Mouse (Mus musculus) hindbrain, postnatal 0 days (tissue): Measurements from ENCODE around the gene Fam92b. TPM values are rescaled to one million over a fixed set of nuclear protein-coding genes. Genes with fewer than 3 reads are reported as not detected.

ENCODE experiments used
- ATAC-seq: fragments of 200-750 bp; cut with Nextera tagmentation; 2 replicates; pipeline ENCODE4 v1.8.0; 2017; ENCODE audit warnings: mild to moderate bottlenecking, moderate TSS enrichment, moderate library complexity
- DNase-seq: peaks from one replicate; pipeline ENCODE4 v3.0.0-alpha.2; 2015; ENCODE audit warnings: low spot score
- H3K27ac ChIP-seq: fragments of 300-500 bp; sonication (generic); 2 replicates; pipeline ENCODE4 v1.5.1; 2014; ENCODE audit warnings: mild to moderate bottlenecking
- H3K27me3 ChIP-seq: fragments of 300-500 bp; sonication (generic); 2 replicates; pipeline ENCODE4 v1.6.1; 2014; ENCODE audit warnings: low read length, mixed read lengths; ENCODE audit not compliant: insufficient read depth
- H3K36me3 ChIP-seq: fragments of 300-500 bp; sonication (generic); 2 replicates; pipeline ENCODE4 v1.6.1; 2014; ENCODE audit warnings: low read length, mixed read lengths; ENCODE audit not compliant: insufficient read depth
- H3K4me1 ChIP-seq: fragments of 300-500 bp; sonication (generic); 2 replicates; pipeline ENCODE4 v1.6.1; 2014; ENCODE audit warnings: antibody characterized with exemption, low read length, mixed read lengths; ENCODE audit not compliant: insufficient read depth
- H3K4me2 ChIP-seq: fragments of 300-500 bp; sonication (generic); 2 replicates; pipeline ENCODE4 v1.6.1; 2014; ENCODE audit warnings: low read depth, mild to moderate bottlenecking, low read length, moderate library complexity, mixed read lengths
- H3K4me3 ChIP-seq: fragments of 300-500 bp; sonication (generic); 2 replicates; pipeline ENCODE4 v1.5.1; 2014; ENCODE audit warnings: low read length
- H3K9ac ChIP-seq: fragments of 300-500 bp; sonication (generic); replicated peaks from 2 replicates; pipeline ENCODE4 v1.6.1; 2014; ENCODE audit warnings: mild to moderate bottlenecking, low read length, moderate library complexity, mixed read lengths
- H3K9me3 ChIP-seq: fragments of 300-500 bp; sonication (generic); 2 replicates; pipeline ENCODE4 v1.6.1; 2016; ENCODE audit warnings: low read length, mixed read lengths
- CTCF ChIP-seq: IDR thresholded peaks from 2 replicates; pipeline ENCODE4 v1.5.1; 2016; ENCODE audit warnings: antibody characterized with exemption, control low read depth, low read depth
- WGBS: fragments of 180-500 bp; shearing (Covaris S2); extraction: QIAGEN DNeasy Blood & Tissue Kit; methylation state at CpG from one replicate; pipeline ENCODE4 v1.1.7; 2014; 5-methylcytosine and 5-hydroxymethylcytosine counted together
- polyA plus RNA-seq: library from polyadenylated mRNA; unstranded; fragments of >200 nt; fragmentation: Nextera tagmentation; extraction: Ambion mirVana; gene quantifications from 2 replicates; pipeline ENCODE4 v1.2.1, GENCODE M21; 2015
- total RNA-seq: library from RNA; depleted of rRNA; stranded (reverse); fragments of >200 nt; gene quantifications from 2 replicates; pipeline ENCODE4 v1.2.3, GENCODE M21; 2014

Gene Fam92b
- total and polyA plus RNA-seq, 2 experiments from 2014 or later: 1.2 to 2.0 TPM

DNA sequence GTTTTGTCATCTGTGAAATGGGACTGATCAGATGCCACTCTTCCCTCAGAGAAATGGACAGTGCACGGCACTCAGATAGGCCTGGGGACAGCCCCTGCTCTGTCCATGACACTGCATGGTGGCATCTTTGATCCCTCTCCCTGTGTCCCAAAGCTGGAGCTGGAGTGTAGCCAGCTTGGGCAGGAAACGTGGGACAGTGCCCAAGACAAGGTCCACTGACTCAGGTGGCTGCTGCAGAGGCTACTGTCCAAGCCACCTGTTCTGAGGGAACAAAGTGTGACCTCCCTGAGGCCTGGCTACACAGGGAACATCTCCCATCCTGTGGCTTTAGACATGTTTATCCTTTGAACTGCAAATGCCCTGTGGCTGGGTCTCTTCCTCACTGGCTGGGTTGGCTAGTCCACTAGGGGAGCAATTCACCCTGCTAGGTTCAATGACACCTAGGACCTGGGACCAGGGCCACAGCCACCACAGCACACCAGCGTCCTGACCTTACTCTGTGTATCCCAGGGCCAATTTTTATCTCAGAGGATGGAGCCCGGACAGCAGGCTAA is 4.7 kb upstream of the Fam92b start:
- no peak for ATAC-seq
- DNase-seq: no peak
- Histone ChIP-seq H3K4me2 (no peak overlapping the region), H3K4me3 (no peak overlapping the region), H3K9ac (no peak overlapping the region), H3K4me1 (peaks cover 27% of the 10 kb centered on the region), H3K9me3 (no peaks in the 10 kb centered on the region), H3K27ac (no peak overlapping the region), H3K27me3 (no peaks in the 10 kb centered on the region), H3K36me3 (no peaks in the 10 kb centered on the region)
- WGBS: 74% methylated on average over 4 of the region's 4 CpGs
- TF ChIP-seq CTCF: no peak

DNA sequence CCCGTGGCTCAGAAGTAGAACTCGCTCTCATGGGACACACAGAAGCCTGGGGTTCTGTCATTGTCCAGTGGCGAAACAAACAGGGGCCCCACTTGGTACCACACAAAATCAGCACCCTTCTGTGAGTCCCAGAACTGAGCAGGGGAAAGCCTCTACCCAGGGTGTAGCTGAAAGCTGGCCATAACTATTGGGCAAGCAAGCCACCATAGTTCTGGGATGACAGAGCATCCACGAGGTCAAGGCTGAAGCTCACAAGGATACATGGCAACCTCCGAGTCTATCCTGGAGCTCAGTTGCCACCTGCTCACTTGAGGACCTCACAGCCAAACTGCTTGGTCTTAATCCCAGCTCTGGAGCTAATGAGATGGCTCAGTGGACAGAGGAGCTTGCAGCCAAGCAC is 4.0 kb upstream of the Fam92b start:
- WGBS: 81% methylated on average over 5 of the region's 5 CpGs
- no peak for ATAC-seq

DNA sequence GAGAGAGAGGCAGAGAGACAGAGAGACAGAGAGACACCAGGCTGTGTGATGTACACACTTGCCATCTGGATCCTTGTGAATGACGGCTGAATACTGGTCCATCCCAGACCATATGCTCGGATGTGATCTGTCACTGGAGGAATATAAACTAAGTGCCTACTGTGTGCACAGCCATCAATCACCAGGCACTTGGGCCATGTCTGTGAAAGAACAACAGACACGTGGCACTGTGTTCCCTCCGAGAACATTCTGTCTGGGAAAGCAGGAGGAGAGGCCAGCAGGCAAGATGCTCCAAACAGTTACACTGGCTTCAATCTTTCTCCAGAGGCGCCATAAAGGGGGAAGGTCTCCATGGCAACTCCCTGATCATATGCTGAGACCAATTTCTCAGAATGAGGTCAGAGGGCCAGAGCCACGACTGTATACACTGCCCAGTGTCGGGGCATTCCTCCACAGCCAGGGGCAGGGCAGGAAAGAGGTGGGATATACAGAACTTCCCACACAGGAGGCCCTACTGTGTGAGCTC is 3.2 kb upstream of the Fam92b start:
- WGBS: 34% methylated on average over 7 of the region's 7 CpGs
- ATAC-seq (no peak), DNase-seq (no peak)
- no peak for TF ChIP-seq CTCF
- Histone ChIP-seq H3K4me1 (peaks cover 31% of the 10 kb centered on the region), H3K4me2 (no peak overlapping the region), H3K9ac (no peak overlapping the region), H3K27ac (no peak overlapping the region), H3K36me3 (no peaks in the 10 kb centered on the region), H3K27me3 (no peaks in the 10 kb centered on the region), H3K4me3 (no peak overlapping the region), H3K9me3 (no peaks in the 10 kb centered on the region)

More for the DNA sequence above, 4.0 kb upstream of the Fam92b start:
- H3K4me2 ChIP-seq: no peak overlapping the region
- peaks cover 33% of the 10 kb centered on the region for H3K4me1 ChIP-seq
- no peaks in the 10 kb centered on the region for H3K27me3 ChIP-seq
- TF ChIP-seq CTCF: no peak
- no peaks in the 10 kb centered on the region for H3K9me3 ChIP-seq
- no peak overlapping the region for H3K9ac ChIP-seq
- H3K4me3 ChIP-seq: no peak overlapping the region
- H3K27ac ChIP-seq: no peak overlapping the region
- DNase-seq: no peak
- no peaks in the 10 kb centered on the region for H3K36me3 ChIP-seq

DNA sequence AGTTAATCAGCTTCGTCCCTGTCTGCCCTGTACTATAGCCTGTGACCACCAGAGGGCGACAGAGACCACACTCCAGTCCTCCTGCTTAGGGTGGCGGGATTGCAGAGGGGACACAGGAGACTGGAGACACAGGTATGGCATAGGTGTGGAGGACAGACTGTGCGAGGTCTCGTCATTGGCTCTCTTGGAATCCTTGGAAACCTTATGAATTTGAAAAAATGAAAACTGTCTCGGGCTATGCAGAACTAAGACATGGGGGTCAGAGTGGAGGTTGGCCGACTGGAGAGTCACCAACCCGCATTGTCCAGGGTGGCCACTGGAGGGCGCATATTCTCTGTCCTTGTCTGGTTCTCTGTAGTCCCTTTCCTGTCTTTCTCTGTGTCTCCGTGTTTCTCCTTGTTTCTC is 1.8 kb upstream of the Fam92b start:
- Histone ChIP-seq H3K4me2 (peak overlapping the region; percentile 46), H3K9ac (0 out of 2 replicates have a peak overlapping the region, but pooled peaks have one; percentile 10), H3K9me3 (no peaks in the 10 kb centered on the region), H3K4me1 (peaks cover 23% of the 10 kb centered on the region), H3K27me3 (no peaks in the 10 kb centered on the region), H3K27ac (0 out of 2 replicates have a peak overlapping the region, but pooled peaks have one; percentile 15), H3K4me3 (no peak overlapping the region), H3K36me3 (no peaks in the 10 kb centered on the region)
- peak; percentile 99 for TF ChIP-seq CTCF
- ATAC-seq: peak; percentile 75
- 0% methylated on average over 10 of the region's 10 CpGs for WGBS
- DNase-seq: peak; percentile 91

DNA sequence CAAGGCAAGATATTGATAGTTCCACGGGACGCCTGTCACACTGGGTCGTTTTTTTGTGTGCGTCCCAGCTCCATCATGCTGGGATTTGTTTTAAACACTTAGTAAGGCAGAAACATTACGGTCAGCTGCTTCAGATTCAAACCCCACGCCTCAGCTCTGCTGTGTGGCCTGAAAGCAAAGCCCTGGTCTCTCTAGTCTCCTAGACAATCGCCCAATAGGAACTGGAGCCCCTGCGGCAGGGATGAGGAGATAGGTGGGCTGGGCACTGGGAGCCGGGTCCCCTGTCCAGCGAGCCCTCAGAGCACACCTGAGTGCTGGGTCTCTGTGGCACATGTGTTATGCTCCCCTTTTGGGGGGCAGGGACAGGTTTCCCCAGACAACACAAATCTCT is 853 bp upstream of the Fam92b start:
- Histone ChIP-seq H3K4me3 (no peak overlapping the region), H3K9me3 (no peaks in the 10 kb centered on the region), H3K4me2 (peak overlapping the region; percentile 42), H3K36me3 (no peaks in the 10 kb centered on the region), H3K27ac (no peak overlapping the region), H3K4me1 (peaks cover 23% of the 10 kb centered on the region), H3K27me3 (no peaks in the 10 kb centered on the region), H3K9ac (no peak overlapping the region)
- ATAC-seq (no peak), DNase-seq (no peak)
- no peak for TF ChIP-seq CTCF
- 8% methylated on average over 10 of the region's 10 CpGs for WGBS

DNA sequence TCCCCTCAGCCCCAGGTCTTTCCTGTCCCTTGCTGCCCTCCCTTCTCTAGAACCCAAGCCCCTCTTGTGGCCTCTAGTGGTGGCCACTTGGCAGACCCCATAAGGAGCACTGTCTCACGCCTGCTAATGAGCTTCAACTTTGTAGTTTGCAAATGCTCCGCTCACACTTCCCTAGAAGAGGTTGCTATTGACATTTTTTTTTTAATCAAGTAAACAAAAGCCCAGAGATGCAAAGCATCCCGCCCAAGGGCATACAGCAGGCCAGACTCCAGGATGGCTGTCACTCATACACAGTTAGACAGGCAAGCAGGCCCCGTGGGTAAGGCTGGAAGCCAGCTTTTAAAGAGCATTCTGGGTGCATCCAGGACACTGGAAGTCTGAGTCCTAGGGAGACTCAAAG is 661 bp downstream of the Fam92b start:
- Histone ChIP-seq H3K36me3 (no peaks in the 10 kb centered on the region), H3K9ac (no peak overlapping the region), H3K27me3 (no peaks in the 10 kb centered on the region), H3K4me2 (peak overlapping the region; percentile 42; the same call in 1 of the 2 replicates), H3K4me1 (peaks cover 23% of the 10 kb centered on the region), H3K27ac (no peak overlapping the region), H3K4me3 (no peak overlapping the region), H3K9me3 (no peaks in the 10 kb centered on the region)
- 19% methylated on average over 4 of the region's 4 CpGs for WGBS
- DNase-seq (no peak), ATAC-seq (no peak)
- TF ChIP-seq CTCF: peak; percentile 27

DNA sequence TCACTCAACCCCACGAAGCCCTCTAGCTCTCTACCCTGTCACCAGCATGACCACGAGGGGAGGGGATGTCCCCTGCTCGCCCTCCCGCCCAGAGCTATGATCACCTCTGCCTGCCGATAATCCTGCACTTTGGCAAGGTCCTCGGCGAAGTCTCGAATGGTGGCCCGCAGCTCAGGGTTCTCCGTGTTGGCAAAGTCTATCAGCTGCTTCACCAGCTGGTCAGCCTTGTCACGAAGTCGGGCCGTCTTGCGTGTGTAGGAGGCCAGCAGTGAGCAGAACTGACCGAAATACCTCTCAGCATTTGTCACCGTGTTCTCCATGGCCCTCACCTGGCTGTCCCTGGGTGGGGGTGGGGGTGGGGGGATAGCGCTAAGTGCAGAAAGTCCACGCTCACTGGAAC is 2.7 kb downstream of the Fam92b start:
- peaks cover 23% of the 10 kb centered on the region for H3K4me1 ChIP-seq
- DNase-seq: no peak
- H3K36me3 ChIP-seq: no peaks in the 10 kb centered on the region
- H3K4me2 ChIP-seq: no peak overlapping the region
- H3K9me3 ChIP-seq: no peaks in the 10 kb centered on the region
- H3K9ac ChIP-seq: no peak overlapping the region
- 42% methylated on average over 18 of the region's 18 CpGs for WGBS
- H3K27me3 ChIP-seq: no peaks in the 10 kb centered on the region
- no peak for TF ChIP-seq CTCF
- ATAC-seq: no peak
- no peak overlapping the region for H3K4me3 ChIP-seq
- no peak overlapping the region for H3K27ac ChIP-seq
